Mouse (Mus musculus): ENCODE results near the gene Fbxo28. TPM values are rescaled to one million over a fixed set of nuclear protein-coding genes. Genes with fewer than 3 reads are reported as not detected.

The Fbxo28 gene
- polyA plus RNA-seq (2015; fragmentation: Illumina TruSeq; extraction: RNeasy Lipid Tissue Mini Kit (QIAGEN cat#74804); ENCODE audit: insufficient read depth, low replicate concordance): 25.4 TPM

GRCm38 (mm10) chr1:182340821-182341781 lies at the start of gene Fbxo28:
Gene Fbxo28 (minus strand): TSS chr1:182341629.

DNA sequence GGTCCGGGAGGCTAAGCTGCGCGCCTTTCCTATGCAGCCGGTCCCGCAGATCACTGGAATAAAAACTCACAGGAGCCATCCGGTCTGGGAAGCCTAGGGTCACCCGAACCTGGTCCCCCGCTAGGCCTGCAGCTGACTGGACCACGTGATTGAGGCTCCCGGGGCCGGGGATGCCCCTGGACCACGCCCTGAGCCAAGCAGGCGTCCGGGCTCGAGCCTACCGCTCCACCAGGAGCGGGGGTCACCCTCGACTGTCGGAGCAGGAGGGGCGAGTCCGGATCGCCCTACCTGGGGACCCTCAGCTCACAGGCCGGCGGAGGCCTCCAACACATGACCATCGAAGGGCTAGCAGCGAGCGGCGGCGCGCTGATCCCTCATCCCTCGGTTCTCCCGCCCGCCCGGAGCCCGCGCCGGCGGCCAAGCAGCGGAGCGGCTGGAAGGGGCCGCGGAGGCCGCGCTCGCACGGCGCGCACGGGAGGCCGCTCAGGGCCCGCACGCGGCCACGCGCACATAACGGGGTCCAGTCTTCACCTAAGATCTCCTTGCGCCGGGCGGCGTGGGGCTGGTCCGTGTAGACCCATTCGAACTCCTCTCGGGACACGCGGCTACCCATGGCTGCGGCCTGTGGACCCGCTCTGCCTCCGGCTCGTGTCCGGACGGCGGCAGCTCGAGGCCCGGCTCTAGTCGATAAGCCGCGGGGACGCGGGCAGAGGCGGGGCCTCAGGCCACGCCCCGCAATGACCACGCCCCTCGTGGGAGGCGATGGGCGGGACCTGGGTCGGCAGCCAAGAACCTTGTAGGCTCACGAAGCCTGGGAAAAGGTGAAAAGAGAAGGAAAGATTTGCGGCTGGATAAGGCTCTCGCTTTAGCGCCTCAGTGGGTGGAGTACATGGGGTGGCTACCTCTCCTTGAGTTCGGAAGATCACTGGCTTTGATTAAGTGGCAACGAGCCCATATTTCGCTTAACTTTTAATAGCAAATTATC lies 59.0 kb downstream of the Fbxo28 start, which contains the start of gene Degs1:
Gene Degs1, minus strand, starts transcription at position 714 of the 985 bp plus-strand sequence.

Other genes starting within 250 kb of the Fbxo28 start
- gene Srp9, start 216.9 kb downstream of the Fbxo28 start, polyA plus RNA-seq (2015; fragmentation: Illumina TruSeq; extraction: RNeasy Lipid Tissue Mini Kit (QIAGEN cat#74804); ENCODE audit: insufficient read depth, low replicate concordance): 127 TPM
- gene Vmn1r1, start 177.1 kb downstream of the Fbxo28 start, polyA plus RNA-seq (2015; fragmentation: Illumina TruSeq; extraction: RNeasy Lipid Tissue Mini Kit (QIAGEN cat#74804); ENCODE audit: insufficient read depth, low replicate concordance): not detected
- gene Degs1, start 58.8 kb downstream of the Fbxo28 start, polyA plus RNA-seq (2015; fragmentation: Illumina TruSeq; extraction: RNeasy Lipid Tissue Mini Kit (QIAGEN cat#74804); ENCODE audit: insufficient read depth, low replicate concordance): 122 TPM
- gene Trp53bp2, start 67.5 kb upstream of the Fbxo28 start, polyA plus RNA-seq (2015; fragmentation: Illumina TruSeq; extraction: RNeasy Lipid Tissue Mini Kit (QIAGEN cat#74804); ENCODE audit: insufficient read depth, low replicate concordance): 12.5 TPM
- 48.8 TPM for gene Capn2, start 176.0 kb upstream of the Fbxo28 start, polyA plus RNA-seq (2015; fragmentation: Illumina TruSeq; extraction: RNeasy Lipid Tissue Mini Kit (QIAGEN cat#74804); ENCODE audit: insufficient read depth, low replicate concordance)
- not detected for gene Capn8, start 223.4 kb upstream of the Fbxo28 start, polyA plus RNA-seq (2015; fragmentation: Illumina TruSeq; extraction: RNeasy Lipid Tissue Mini Kit (QIAGEN cat#74804); ENCODE audit: insufficient read depth, low replicate concordance)